Mouse (Mus musculus): ENCODE data around the gene Dhx38.

Dhx38 gene

DNA sequence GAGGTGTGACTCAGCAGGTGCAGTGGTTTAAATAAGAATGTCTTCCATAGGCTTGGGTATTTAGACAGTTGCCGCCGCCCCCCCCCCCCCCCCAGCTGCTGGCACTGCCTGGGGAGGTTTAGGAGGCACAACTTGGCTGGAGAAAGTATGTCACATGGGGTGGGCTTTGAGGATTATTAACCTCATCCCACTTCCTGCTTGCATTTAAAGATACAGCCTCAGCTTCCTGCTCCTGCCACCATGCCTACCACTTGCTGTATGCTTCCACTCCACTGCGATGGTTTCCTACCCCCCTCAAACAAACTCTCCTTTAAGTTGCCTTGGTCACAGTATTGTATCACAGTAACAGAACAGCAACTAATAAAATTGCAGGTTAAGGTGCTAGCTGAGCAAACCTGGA is 21.6 kb downstream of the Dhx38 start:
- DNase-seq: no peak

DNA sequence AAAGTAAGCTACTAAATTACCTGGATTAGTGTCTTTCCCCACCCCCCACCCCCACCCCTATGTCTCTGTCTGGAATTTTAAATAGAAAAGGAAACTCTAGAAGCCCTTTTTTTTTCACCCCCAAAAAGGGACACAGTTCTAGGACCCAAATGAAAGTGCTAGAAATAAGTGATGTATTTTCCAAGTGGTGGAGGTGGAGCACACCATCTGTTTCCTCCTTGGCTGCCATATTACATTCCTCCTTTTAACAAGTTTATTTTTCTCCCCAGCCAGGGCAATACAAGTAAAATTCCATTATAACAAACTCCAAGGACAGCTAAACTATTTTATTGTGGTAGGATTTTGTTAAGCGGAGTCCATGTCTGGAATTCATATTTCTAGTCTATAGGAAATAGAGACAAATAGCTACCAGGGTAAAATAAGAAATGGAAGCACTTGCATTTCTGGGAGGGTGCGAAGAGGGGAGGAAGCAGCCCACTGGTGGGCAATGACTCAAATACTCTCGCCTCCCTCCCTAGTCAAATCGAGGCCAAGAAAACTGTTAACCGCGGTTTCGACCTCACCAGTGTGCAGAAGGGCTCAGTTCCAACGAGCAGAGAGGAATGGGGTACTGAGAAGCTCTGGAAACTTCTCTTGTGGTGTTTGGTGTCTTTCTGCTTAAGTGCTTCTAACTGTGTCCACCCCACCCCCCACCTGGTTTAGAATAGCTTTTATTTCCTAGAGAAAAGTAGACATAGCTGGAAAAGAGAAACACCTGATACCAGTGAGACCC is 22.7 kb downstream of the Dhx38 start:
- DNase-seq: no peak

DNA sequence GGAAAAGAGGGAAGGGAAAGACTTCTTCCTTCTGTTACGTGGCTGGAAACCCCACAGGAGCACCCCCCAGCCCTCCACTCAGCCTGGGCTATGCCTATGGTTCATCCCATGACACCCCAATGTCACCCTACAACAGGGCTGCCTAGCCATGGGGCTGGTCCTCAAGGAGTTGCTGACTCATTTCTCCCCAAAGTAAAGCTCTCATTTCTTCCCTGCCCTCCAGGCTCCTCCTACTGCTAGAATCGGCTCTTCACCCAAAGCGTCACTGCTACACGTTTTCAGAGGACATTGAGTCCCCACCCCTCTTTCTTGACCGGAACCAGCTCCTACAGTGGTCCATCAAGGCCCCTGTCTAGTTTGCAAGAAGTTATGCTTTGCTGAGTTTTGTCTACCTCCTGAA is 23.5 kb downstream of the Dhx38 start:
- no peak for DNase-seq

DNA sequence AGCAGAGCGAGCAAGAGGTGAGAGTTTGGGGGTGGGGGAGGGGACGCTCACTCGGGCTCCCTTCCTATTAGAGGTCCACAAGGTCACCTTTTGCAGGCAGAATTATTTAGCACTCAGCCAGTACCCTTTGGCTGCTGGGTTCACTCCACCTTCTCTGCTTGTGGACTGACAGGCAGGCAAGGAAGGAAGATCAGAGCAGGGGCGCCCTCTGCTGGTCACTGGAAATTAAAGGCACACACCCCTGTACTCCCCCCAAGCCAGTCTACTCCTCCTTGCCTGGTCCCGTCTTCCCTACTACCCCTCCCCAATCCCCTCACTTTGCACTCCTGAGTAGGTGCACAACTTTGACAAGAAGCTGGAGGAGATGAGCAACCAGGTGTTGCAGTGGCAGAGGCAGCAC is 29.0 kb downstream of the Dhx38 start:
- DNase-seq: peak; percentile 54 to 78

DNA sequence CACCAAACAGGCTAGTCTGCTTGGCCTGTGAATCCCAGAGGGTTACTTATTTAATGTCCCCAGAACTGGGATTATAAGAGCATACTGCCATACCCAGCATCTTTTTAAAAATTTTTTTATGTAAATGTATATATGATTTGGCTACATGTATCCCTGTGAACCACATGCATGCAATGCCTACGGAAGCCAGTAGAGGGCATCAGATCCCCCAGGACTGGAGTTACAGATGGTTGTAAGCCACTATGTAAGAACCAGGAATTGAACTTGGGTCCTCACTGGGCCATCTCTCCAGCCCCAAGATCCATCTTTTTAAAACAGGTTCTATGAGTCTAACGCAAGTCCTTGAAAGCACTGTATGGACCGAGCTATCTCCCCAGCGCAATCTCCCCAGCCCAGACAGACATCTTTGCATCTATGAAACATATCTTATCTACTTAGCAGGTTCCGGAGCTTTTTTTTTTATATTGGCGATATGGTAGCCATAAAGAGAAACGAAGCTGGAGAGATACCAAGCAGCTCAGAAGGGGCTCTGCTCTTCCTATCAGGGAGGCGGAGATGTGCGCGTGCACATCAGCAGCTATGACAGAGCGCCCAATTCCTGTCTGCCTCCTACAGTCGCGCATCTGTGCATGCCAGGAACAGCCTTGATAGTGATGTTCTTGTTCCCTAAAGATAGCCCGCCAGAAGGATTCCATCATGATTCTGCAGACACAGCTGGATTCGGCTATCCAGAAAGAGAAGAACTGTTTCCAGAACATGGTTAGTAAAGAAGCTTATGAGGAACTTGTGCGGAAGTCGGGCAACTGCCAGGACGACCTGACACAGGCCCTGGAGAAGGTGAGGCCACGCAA is 30.3 kb downstream of the Dhx38 start:
- peak in 1 of 2 experiments; percentile 47 for DNase-seq

DNA sequence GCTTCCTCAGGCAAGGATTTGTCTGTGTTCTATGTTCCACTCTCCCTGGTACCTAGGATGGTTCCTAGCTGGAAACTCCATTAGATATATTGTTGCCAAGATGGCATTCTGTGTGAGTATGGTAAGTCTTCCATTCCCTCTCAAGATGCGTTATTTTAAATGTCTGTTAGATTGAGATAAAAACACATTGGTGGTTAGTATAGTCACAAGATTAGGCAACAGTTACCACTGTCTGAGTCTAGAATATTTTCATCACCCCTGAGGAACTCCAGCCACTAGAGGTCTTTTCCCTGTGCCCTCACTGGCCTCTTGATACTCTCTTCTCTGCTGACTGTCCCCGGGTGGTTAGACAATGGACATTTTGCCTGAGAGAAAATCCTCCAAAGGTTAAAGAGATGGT is 41.7 kb downstream of the Dhx38 start:
- no peak for DNase-seq

DNA sequence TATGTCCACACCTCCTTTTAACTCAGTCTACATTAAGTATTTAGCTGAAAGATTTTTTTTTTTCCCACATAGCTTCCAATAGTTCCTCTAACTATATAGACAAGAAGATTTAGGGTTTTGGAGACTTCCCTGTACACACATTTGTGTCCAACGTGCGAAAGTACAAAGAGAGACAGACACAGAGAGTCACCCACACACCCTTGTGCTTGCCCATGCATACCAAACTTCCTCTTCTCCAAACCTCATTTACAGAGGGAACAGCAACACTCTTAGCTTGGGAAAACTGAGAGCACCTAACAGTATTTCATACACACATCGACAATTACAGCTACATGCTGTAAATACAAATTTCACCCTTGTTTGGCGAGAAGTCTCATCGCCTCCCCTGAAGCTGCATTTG is 60.1 kb downstream of the Dhx38 start:
- no peak for DNase-seq

DNA sequence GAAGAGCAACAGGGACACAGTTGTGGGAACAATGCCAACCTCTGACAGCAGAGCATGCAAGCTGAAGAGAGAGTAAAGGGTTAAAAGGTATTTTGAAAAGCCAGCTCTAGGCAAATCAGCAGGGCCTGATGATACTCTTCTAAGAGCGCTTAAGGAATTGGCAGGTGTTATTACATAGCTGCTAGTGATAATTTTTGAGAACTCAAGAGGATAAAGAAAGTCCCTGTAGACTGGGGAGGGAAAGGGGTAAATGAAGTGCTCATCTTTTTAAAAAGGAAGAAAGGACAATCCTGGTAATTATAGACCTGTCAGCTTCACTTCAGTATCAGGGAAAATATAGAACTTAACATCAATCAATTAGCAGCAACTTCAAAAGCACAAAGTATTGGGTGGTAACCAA is 62.1 kb downstream of the Dhx38 start:
- no peak for DNase-seq

DNA sequence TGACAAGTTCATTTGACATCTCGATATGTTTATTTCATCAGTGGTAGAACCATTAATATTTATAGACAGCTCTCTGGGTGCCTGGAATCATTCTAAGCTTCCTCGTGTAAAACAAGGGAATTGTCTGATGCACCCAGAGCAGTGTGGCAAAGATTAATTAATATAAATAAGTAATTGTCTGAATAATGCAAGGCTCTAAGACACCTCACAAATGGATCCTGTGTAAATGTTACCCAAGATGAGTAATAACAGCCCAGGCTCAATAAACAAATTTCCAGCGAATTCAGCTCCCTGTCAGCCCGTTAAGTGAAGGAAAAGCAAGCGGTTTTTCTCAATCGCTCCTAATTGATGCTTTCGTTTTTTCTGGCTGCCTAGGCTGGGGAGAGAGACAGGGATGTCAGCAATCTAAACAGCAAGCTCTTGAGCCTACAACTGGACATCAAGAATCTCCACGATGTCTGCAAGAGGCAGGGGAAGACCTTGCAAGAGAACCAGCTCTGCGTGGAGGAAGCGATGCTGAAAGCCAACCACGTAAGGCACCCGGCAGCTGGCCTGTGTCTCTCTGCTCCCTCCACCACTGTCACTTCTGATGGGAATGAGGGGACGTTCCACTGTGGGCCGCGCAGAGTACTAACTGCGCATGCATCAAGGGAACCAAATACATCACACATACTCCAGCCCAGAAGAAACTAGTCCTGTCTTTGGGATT is 66.5 kb downstream of the Dhx38 start:
- DNase-seq: no peak
